Mouse (Mus musculus) thymus, postnatal 10 days (tissue): ENCODE data around the gene Jmjd1c.

ENCODE experiments used
- DNase-seq, 2 experiments: peaks; one replicate each; pipeline ENCODE4 v3.0.0; 2021; ENCODE audit warnings: low spot score in 2 of 2

Gene Jmjd1c

GRCm38 (mm10) chr10:67071884-67072283 is 24.0 kb upstream of the Jmjd1c start:
- no peak for DNase-seq

DNA sequence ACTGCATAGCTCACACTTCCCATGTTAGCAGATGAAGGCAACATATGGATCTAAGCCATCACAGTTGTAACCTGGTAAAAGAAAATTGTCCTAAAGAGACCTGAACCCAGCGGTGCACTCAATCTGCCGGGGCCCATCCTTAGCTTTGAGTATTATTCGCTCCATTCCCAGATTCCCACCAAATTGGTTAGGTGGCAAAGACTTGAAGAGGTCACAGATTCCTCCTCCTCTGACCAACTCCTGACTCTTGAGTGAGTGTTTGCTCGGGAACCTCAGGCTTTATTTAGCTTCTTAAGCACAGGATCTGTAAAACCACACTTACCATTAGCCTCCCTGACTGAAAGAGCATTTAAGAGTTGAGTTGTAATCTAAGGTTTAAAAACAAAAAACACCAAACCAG is 23.3 kb upstream of the Jmjd1c start:
- DNase-seq, result no peak

- DNase-seq, result no peak
These were observed 22.3 kb upstream of the Jmjd1c start for GRCm38 (mm10) chr10:67073577-67073976.

GRCm38 (mm10) chr10:67075931-67076878 is 19.7 kb upstream of the Jmjd1c start:
- no peak for DNase-seq

DNA sequence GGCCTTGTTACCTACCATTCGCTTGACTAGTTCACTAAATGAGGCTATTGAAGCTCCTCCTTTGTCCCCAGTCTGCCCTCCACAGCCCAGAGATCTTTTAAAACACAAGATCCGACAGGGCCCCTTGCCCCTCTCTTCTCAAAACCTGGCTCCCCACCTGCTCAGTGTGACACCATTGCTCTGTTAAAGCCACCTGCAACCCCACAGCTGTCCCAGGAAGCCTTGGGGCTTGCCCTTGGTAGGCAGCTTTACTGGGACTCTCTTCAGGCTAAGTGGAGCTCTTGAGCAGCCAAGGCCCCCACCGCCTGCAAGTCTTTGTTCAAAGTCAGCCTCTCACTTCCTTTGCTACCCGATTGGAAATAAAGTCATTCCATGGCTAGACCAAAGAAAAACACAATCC is 16.9 kb upstream of the Jmjd1c start:
- no peak for DNase-seq

GRCm38 (mm10) chr10:67081206-67082007 is 14.5 kb upstream of the Jmjd1c start:
- no peak for DNase-seq

DNA sequence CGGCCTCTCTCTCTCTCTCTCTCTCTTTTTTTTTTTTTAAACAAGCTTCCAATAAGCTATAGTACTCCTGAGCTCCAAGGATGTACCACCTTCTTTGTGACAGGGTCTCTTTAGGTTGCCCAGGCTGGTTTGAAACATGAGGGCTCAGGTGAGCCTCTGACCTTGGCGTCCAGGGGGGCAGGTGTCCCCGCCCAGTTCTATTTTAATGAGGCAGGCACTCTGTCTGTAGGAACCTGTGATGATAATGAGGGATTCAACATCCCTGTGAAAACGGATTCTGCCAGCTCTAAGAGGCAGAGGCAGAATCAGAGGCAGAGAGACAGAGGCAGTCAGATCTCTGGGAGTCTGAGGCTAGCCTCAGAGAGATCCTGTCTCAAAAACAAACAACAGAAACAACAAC is 13.4 kb upstream of the Jmjd1c start:
- no peak for DNase-seq

- DNase-seq, result no peak
These were observed 12.3 kb upstream of the Jmjd1c start for GRCm38 (mm10) chr10:67083446-67084166.

DNA sequence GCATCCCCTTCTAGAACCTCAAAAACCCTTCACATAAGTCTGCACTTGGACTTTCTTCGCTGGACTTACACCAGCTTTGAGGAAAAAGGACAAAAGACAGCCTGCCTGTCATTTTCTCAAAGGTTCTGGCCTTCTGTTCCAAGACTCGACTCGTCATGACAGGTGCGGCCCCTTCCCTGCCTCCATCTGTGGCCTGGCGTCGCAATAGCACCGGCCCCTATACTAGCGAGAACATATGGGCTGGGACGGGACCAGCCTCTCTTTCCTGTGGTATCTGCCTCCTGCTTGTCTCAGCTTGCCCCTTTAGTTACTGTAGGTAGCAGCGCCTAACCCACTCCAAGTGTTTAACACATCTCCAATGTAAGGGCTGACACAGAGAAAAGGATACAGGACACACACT is 10.8 kb upstream of the Jmjd1c start:
- DNase-seq, result no peak

GRCm38 (mm10) chr10:67085916-67086315 is 10.0 kb upstream of the Jmjd1c start:
- DNase-seq, result no peak

DNA sequence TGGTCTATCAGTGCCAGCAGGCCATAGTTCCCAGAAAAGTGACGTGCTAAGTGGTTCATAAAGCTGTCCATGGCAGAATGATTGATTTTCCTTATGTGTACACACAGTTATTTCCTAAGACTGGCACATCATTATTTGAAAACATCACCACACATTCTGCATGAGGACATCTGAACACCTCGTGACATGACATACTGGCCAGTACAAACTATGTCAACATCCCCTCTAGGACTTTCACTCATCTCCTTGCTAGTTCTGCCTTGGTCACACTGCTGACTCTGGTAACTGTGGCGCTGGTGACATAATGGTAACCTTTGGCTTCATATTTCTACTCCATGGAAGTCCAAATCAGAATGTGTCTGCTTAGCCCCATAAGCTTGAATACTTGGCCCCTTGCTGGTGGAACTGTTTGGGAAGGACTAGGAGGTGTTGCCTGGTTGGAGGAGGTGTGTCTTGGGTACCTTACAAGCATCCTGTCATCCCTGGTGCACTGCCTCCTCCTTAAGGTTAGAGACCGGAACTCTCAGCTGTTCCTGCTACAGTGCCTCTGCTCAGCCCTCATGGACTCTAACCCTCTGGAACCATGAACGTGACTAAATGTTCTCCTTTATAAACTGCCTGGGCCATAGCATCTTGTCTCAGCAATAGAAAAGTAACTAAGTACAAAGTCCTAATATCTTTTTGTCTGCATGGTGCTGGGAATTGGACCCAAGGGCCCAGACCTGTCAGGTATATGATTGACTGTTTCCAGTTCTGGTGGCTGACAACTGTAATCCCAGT is 8.3 kb upstream of the Jmjd1c start:
- no peak for DNase-seq

- DNase-seq, result no peak
These were observed 5.3 kb upstream of the Jmjd1c start for GRCm38 (mm10) chr10:67090611-67091010.

GRCm38 (mm10) chr10:67094922-67095321 is 1.0 kb upstream of the Jmjd1c start:
- DNase-seq, result no peak

DNA sequence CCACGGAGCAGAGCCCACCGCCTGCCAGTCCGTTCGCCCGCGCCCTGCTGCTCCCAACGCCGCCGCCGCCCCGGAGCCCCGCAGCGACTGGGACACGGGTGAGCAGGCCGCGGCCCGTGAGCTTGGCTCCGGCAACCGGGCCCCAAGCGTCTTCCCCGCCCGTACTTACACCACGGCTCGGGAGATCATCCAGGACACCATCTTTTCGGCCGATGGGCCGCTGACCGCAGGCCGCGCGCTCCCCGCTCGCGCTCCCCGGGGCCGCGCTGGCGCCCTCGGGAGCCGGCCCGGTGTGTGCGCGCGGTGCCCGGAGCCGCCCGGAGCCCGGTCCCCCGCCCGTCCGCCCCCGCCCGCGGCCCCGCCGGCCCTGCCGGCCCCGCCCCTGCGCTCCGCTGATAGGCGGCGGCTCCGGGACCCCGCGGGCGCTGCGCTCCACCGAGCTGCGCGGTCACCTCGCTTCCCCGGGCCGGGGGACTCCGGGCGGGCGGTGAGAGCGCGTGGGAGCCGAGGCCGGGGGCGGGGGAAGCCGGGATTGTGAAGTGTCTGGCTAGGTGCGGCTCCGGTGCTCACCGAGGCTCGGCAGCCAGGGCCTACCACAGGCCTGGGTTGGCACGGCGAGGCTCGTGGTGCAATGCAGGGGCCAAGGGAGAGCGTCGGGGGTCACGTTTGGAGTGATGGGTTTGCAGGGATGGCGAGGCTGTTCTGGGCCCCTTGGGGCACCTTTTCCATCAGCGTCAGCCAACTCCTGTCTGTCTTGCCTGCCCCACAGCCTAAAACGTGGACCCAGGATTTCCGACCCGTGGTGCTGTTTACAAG is 904 bp downstream of the Jmjd1c start, which contains the start of gene Reep3:
Gene Reep3 (minus strand): TSS at position 325 of the 816 bp plus-strand sequence.
- DNase-seq, result peak; percentile 53 to 63

- DNase-seq, result peak in 1 of 2 experiments; percentile 14
These were observed 1.7 kb downstream of the Jmjd1c start for GRCm38 (mm10) chr10:67097437-67098150.

DNA sequence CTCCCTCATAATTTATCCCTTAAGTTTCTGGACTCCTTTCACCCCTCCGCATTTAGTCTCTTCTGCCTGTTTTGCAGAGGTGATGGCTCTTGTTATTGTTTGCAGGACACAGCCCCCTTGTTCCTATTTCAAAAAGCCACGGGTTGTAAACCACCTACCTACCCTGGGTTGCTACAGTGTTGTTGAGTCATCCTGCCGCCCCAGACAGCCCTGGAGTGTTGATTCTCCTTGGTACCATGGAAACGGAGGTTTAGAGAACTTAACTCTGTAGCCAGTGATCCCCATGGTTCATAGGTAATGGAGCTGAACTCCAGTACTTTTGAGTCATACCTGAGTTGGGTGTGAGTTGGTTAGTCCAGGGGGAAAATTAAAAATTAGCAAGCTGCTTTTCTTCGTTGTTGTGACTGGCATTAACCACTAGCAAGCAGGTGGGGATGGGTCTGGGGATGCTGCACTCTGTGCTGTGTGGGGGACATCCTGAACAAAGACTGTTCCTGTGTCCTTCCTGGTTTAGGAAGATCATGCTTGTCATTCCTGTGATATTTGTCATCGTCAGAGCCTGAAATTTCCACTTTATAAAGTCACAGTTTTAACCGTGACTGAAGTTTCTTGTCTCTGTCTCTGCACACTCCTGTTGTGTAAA is 2.6 kb downstream of the Jmjd1c start:
- no peak for DNase-seq

- DNase-seq, result no peak
These were observed 3.4 kb downstream of the Jmjd1c start for GRCm38 (mm10) chr10:67099183-67099929.

- no peak for DNase-seq
These were observed 4.2 kb downstream of the Jmjd1c start for GRCm38 (mm10) chr10:67100011-67100661.
